Mouse (Mus musculus) hindbrain, embryonic 12.5 days (tissue): ENCODE measurements around the gene Zfp524. TPM values are rescaled to one million over a fixed set of nuclear protein-coding genes. Genes with fewer than 3 reads are reported as not detected.
"Not testable (repeated sequence)": the region's sequence is repeated elsewhere in the genome, so short reads cannot be mapped to it uniquely, and the experiment has no call there.

Experiments used
- ATAC-seq: fragments of 200-750 bp; cut with Nextera tagmentation; 2 replicates; pipeline ENCODE4 v1.8.0; 2017; ENCODE audit warnings: moderate TSS enrichment; ENCODE audit not compliant: low FRiP score
- H3K27ac ChIP-seq: fragments of 300-500 bp; sonication (generic); 2 replicates; pipeline ENCODE4 v1.5.1; 2016; ENCODE audit warnings: mild to moderate bottlenecking
- H3K27me3 ChIP-seq: fragments of 300-500 bp; sonication (generic); 2 replicates; pipeline ENCODE4 v1.6.1; 2016; ENCODE audit warnings: mild to moderate bottlenecking
- H3K36me3 ChIP-seq: fragments of 300-500 bp; sonication (generic); 2 replicates; pipeline ENCODE4 v1.6.1; 2016; ENCODE audit warnings: mild to moderate bottlenecking
- H3K4me1 ChIP-seq: fragments of 300-500 bp; sonication (generic); 2 replicates; pipeline ENCODE4 v1.6.1; 2016
- H3K4me2 ChIP-seq: fragments of 300-500 bp; sonication (generic); replicated peaks from 2 replicates; pipeline ENCODE4 v1.6.1; 2016; ENCODE audit warnings: mild to moderate bottlenecking
- H3K4me3 ChIP-seq: fragments of 300-500 bp; sonication (generic); 2 replicates; pipeline ENCODE4 v1.5.1; 2016; ENCODE audit warnings: mild to moderate bottlenecking
- H3K9ac ChIP-seq: fragments of 300-500 bp; sonication (generic); 2 replicates; pipeline ENCODE4 v1.6.1; 2016; ENCODE audit warnings: mild to moderate bottlenecking, moderate library complexity
- H3K9me3 ChIP-seq: fragments of 300-500 bp; sonication (generic); replicated peaks from 2 replicates; pipeline ENCODE4 v1.6.1; 2016; ENCODE audit warnings: mild to moderate bottlenecking
- WGBS: fragments of 180-500 bp; shearing (Covaris S2); methylation state at CpG from one replicate; pipeline ENCODE4 v1.1.7; 2016; 5-methylcytosine and 5-hydroxymethylcytosine counted together
- polyA plus RNA-seq: library from polyadenylated mRNA; unstranded; fragments of >200 nt; fragmentation: Nextera tagmentation; extraction: Ambion mirVana; gene quantifications from 2 replicates; pipeline ENCODE4 v1.2.1, GENCODE M21; 2016

Gene Zfp524
- polyA plus RNA-seq, 1 experiment from 2014 or later = 9.1 TPM

DNA sequence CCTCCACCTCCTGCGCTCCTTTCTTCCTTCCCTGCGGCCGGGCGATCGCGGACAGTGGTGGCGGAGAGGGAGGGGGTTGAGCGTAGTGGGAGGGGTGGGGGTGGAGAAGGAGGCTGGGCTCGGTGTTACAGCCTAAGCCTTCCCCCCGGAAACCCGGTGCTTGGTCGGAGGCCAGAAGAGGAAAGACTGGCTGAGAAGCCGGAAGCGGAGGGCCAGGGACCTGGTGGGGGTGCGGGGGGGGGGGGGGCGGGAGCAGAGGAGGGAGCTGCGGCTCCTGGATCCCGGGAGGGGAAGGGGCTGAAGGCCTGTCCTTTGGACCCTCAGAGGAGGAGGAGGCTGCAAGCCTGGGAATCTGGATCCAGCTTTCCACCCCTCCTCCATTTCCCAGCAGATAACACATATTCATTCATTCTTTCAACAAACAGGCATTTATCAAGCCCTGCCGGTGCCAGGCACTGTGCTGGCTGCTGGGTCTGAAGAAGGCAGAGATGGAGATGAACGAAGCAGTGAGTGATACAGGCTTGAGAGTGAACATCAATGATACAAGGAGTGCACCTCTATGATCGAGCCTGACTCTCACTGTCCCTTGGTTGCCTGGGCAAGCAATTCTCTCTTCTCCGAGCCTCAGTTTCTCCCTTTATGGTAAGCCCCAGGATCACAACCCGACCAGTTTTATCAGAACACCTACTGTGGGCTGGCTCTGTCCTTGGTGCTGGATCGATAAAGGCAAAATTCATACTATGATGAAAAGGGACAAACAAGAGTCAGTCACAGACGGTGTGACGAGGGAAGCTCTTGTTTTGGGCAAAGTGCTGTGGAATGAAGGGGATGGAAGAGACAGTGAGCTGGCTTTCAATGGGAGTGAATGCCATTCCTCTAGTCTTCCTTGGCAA lies 18.0 kb upstream of the Zfp524 start, which contains the start of gene Zfp579:
TSS of gene Zfp579 (minus strand) at position 156 of the 893 bp plus-strand sequence.
- peak within 1 kb of the TSS; percentile 89 for H3K4me2 ChIP-seq
- ATAC-seq = peak; percentile 86
- 5% methylated on average over 15 of the region's 26 CpGs for WGBS
- peak within 1 kb of the TSS; percentile 77 for H3K4me3 ChIP-seq
- H3K36me3 ChIP-seq = peaks cover 29% of the 10 kb centered on the region
- peaks cover 23% of the 10 kb centered on the region for H3K27me3 ChIP-seq
- peak within 1 kb of the TSS; percentile 95 for H3K9ac ChIP-seq
- H3K27ac ChIP-seq = peak within 1 kb of the TSS; percentile 78
- H3K9me3 ChIP-seq = no peaks in the 10 kb centered on the region; the same call in 1 of the 2 replicates
- peaks cover 33% of the 10 kb centered on the region for H3K4me1 ChIP-seq

DNA sequence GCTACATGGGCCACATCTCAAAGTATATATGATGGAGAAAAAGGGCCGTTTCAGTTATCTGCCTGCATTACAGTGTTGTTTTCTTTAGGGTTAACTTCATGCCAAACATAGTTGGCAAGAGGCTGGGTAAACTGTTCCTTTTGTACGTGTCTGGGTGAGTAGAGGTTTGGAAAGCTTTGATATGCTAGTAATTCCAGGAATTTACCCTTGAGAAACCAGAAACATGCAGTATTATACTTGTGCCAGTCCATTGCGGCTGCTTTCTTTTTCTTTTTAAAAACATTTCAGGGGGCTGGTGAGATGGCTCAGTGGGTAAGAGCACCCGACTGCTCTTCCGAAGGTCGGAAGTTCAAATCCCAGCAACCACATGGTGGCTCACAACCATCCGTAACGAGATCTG lies 17.3 kb upstream of the Zfp524 start:
- H3K27ac ChIP-seq = peak overlapping the region; percentile 78; the same call in 1 of the 2 replicates
- peaks cover 33% of the 10 kb centered on the region for H3K4me1 ChIP-seq
- H3K4me3 ChIP-seq = peak overlapping the region; percentile 77
- H3K36me3 ChIP-seq = peaks cover 22% of the 10 kb centered on the region
- no peaks in the 10 kb centered on the region; the same call in 1 of the 2 replicates for H3K9me3 ChIP-seq
- H3K4me2 ChIP-seq = peak overlapping the region; percentile 89
- peak overlapping the region; percentile 95 for H3K9ac ChIP-seq
- ATAC-seq = no peak
- whole genome bisulfite sequencing = 66% methylated on average over 8 of the region's 8 CpGs
- peaks cover 23% of the 10 kb centered on the region for H3K27me3 ChIP-seq

DNA sequence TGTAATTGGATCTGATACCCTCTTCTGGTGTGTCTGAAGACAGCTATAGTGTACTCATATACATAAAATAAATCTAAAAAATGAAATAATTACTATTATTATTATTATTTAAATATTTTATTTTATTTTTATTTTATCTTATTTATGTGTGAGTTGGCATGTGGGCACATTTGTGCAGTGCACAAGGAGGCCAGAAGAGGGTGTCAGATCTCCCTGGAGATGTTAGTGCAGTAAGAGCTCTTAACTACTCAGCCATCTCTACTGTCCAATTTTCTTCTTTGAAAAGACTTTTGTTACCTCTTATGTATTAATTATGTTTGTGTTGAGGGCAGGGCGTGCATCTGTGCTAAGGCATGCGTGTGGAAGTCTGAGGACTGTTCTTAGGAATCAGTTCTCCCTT lies 14.3 kb upstream of the Zfp524 start:
- Histone ChIP-seq H3K4me1 (peaks cover 12% of the 10 kb centered on the region), H3K27ac (no peak overlapping the region), H3K4me2 (no peak overlapping the region), H3K36me3 (no peaks in the 10 kb centered on the region), H3K27me3 (peaks cover 4% of the 10 kb centered on the region), H3K4me3 (no peak overlapping the region), H3K9ac (no peak overlapping the region), H3K9me3 (no peaks in the 10 kb centered on the region)
- 60% methylated on average over 2 of the region's 2 CpGs for WGBS
- ATAC-seq = no peak

DNA sequence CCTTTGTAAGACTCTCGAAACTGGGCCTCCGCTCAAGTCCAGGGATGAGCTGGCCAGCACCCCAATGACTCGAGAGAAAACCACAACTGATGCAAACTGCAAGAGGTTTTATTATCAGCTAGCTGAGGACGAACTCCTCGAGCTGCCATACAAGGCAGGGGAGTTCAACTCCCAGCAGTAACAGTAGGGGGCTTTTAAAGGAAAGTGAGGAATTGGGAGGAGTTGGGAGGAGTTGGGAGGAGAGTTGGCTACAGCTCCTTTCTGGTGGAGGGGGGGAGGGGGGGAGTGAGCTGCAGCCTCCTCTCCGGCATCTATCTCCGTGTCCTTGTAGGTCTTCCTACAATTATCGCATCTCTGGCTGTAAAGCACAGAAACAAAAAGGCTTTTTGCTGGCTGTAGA lies 11.3 kb upstream of the Zfp524 start:
- H3K4me2 ChIP-seq, H3K4me3 ChIP-seq, H3K27me3 ChIP-seq, H3K27ac ChIP-seq, H3K9ac ChIP-seq, ATAC-seq, H3K4me1 ChIP-seq, H3K9me3 ChIP-seq: not testable (repeated sequence)
- H3K36me3 ChIP-seq = peaks cover 21% of the 10 kb centered on the region
- 72% methylated on average over 8 of the region's 8 CpGs for WGBS

DNA sequence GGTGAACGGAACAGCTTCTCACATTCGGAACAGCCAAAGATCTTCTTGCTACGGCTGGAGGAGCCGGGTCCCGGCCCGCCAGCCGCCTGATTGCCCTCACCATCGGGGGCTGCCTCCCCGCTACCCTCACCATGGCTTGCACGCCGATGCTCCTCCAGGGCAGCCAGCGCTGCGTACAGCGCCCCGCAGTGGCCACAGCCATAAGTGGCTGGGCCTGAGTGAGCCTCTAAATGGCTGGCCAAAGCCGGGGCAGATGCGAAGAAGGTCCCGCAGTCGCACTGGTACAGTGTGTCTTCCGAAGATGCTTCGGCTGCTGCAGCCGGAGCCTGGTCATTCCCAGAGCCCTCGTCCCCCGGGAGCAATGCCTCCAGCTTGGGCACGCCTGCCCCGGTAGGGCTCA lies 6.0 kb upstream of the Zfp524 start:
- H3K4me3 ChIP-seq = no peak overlapping the region
- no peaks in the 10 kb centered on the region for H3K9me3 ChIP-seq
- H3K27ac ChIP-seq = no peak overlapping the region
- H3K27me3 ChIP-seq = no peaks in the 10 kb centered on the region
- no peak overlapping the region for H3K9ac ChIP-seq
- H3K4me2 ChIP-seq = no peak overlapping the region
- no peak for ATAC-seq
- 96% methylated on average over 26 of the region's 26 CpGs for WGBS
- peaks cover 71% of the 10 kb centered on the region for H3K36me3 ChIP-seq
- H3K4me1 ChIP-seq = peaks cover 3% of the 10 kb centered on the region; the same call in 1 of the 2 replicates

DNA sequence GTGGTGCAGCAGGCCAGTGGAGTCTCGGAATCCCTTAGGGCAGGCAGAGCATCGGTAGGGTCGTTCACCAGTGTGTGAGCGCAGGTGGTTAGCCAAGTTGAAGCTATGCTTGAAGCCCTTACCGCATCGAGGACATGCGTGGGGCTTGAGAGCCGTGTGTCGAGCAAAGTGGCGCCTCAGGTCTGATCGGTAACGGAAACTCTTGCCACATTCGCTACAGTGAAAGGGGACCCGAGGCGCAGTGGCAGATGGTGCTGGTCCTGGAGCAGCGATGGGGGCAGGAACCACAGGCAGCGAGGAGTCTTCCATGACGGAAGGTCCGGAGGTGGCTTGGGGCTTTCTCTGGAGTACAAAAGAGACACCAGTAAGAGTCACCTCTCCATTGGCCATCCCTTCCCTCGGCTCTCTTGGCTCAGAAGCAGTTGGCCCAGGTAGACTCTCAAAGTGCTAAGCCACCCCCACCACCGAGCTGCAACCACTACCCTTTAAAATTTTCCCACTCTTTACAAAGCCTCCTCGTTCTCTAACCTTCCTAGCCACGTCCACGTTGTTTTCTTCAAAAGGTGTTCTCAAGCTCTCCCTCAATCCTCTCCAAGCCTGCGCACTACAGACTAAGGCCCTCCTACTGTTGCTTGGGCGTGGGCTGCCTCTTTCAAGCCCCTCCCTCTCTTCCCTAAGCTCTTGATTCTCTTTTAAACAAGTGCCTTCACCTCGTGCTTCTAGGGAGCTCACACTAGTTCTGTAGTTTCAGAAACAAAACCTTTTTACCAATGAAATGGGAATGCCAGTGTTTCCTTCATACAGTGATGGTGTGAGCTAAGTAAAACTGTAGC lies 1.3 kb upstream of the Zfp524 start:
- WGBS = 93% methylated on average over 27 of the region's 27 CpGs

DNA sequence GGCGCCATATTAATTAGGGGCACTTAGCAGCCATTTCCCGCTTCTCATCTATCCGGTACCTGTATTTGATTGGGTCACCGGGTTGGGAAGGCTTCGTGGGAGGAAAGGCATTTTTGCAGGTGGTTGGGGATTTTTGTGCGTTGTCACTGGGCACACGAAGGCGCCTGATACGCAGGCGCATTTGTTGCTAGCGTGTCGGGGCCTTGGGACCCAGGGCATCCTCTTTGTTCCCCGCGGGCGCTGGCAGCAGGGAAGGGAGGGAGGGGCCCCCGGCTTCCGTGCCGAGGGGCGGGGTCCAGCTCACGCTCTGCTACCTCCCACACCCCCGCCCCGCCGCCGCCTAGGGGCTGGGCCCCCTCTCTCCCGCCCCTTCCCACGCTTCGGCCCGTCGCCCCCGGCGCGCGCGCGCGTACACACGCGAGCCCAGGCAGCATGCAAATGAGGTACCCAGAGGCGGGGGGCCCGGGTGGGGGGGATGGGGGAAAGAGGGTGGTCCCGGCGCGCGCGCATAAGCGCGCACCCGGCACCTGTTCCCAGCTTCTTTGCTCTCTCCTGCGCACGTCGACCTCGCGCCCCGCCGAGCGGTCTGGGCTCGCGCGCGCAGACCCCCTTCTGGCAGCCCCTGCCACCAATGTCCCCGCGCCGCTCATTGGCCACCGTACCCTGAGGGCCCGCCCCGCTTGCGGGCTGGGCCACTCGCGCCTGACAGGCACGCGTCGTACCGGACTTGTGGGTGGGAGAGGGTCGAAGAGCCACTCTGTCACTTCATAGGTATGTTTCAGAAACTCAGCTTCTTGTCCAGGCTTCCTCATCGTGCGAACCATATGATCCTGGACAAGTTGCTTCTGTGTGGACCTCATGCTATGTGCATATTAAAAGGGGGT lies 1.1 kb downstream of the Zfp524 start, which contains the start of gene Gm44973:
TSS of gene Gm44973 (plus strand) at position 379 of the 884 bp plus-strand sequence.
- Histone ChIP-seq H3K4me3 (peak within 1 kb of the TSS; percentile 62), H3K9me3 (no peaks in the 10 kb centered on the region), H3K9ac (peak within 1 kb of the TSS; percentile 78), H3K27ac (peak within 1 kb of the TSS; percentile 99), H3K4me1 (peaks cover 11% of the 10 kb centered on the region), H3K27me3 (no peaks in the 10 kb centered on the region), H3K4me2 (peak within 1 kb of the TSS; percentile 57), H3K36me3 (peaks cover 33% of the 10 kb centered on the region)
- under 1% methylated on average over 60 of the region's 76 CpGs for WGBS
- peak; percentile 82 for ATAC-seq

More for the DNA sequence above, 1.3 kb upstream of the Zfp524 start:
- Histone ChIP-seq H3K9me3 (no peaks in the 10 kb centered on the region), H3K36me3 (peaks cover 56% of the 10 kb centered on the region), H3K27ac (no peak overlapping the region), H3K27me3 (no peaks in the 10 kb centered on the region), H3K4me1 (peaks cover 11% of the 10 kb centered on the region), H3K9ac (no peak overlapping the region), H3K4me2 (0 out of 2 replicates have a peak overlapping the region, but pooled peaks have one; percentile 4), H3K4me3 (peak overlapping the region; percentile 4; the same call in 1 of the 2 replicates)
- no peak for ATAC-seq

DNA sequence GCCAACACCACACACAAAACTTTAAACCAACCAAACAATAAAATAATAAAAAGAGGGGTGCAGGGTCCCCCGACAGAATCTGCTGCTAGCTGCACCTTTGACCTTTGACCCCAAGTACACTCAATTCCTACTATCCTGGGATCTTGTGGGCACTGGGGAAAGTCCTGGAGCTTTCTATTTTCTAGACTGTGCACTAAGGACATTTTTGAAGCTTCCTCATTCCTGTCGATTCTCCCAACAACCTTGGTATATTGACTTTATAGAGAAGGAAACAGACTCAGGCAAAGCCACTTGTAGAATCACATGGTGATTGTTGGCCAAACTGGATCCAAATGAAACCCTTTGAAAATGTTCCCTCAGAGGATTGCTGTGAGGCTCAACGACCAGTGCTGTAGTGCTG lies 1.8 kb downstream of the Zfp524 start:
- no peaks in the 10 kb centered on the region for H3K27me3 ChIP-seq
- H3K27ac ChIP-seq = peak overlapping the region; percentile 99
- H3K4me1 ChIP-seq = peaks cover 14% of the 10 kb centered on the region
- H3K4me2 ChIP-seq = peak overlapping the region; percentile 57
- H3K36me3 ChIP-seq = peaks cover 26% of the 10 kb centered on the region
- ATAC-seq = no peak
- 64% methylated on average over 3 of the region's 3 CpGs for WGBS
- H3K9ac ChIP-seq = peak overlapping the region; percentile 78; the same call in 1 of the 2 replicates
- no peaks in the 10 kb centered on the region for H3K9me3 ChIP-seq
- peak overlapping the region; percentile 62 for H3K4me3 ChIP-seq

DNA sequence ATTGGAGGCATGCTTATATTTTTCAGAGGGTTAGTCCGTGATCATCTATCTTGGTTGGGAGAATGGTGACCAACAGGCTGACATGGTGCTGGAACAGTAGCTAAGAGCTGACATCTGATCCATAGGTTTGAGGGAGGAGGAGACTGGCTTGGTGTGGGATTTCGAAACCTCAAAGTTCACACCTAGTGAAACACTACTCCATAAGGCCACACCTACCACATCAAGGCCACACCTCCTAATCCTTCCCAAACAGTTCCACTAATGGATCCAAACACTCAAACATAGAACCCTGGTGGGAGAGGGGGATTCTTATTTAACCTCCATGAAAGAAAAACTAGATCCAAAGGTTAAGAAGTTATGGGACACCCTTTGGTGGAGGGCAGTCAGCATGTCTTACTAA lies 2.7 kb downstream of the Zfp524 start:
- H3K4me3 ChIP-seq = no peak overlapping the region
- WGBS = 100% methylated on average over 2 of the region's 2 CpGs
- H3K4me1 ChIP-seq = peaks cover 20% of the 10 kb centered on the region
- H3K27ac ChIP-seq = no peak overlapping the region
- H3K27me3 ChIP-seq = no peaks in the 10 kb centered on the region
- H3K9ac ChIP-seq = no peak overlapping the region
- ATAC-seq = no peak
- H3K9me3 ChIP-seq = no peaks in the 10 kb centered on the region
- no peak overlapping the region for H3K4me2 ChIP-seq
- peaks cover 18% of the 10 kb centered on the region for H3K36me3 ChIP-seq

DNA sequence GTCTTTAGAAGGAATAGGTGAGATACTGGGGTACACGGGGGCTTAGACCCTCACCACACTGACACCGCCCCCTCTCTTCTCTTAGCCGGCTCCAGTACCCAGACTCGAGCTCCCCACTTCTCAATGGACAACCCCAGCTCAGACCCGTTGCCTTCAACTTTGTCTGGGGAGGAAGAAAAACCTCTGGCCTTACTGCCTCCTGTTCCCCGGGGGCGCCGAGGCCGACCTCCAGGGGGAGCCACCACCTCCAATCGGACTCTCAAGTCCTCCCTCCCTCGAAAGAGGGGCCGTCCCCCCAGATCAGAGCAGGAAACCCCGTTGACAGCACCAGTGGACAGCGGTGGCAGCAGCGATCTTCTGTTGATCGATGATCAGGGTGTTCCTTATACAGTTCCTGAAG lies 3.1 kb downstream of the Zfp524 start:
- 94% methylated on average over 16 of the region's 16 CpGs for WGBS
- H3K4me1 ChIP-seq = peaks cover 20% of the 10 kb centered on the region
- no peak for ATAC-seq

DNA sequence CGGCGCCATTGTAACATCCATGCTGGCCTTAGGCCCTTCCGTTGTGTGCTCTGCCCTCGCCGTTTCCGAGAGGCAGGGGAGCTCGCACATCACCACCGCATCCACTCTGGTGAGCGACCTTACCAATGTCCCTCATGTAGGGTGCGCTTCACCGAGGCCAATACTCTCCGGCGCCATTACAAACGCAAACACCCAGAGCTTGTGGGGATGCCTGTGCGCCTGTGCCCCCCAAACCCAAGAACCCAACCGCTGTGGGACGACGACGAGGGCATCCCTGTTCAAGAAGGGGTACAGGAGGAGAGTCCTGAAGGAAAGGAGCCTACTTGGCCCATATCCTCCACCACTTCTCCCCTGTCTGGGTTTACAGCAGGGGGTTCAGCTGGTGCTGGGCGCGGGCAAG lies 3.7 kb downstream of the Zfp524 start:
- no peak overlapping the region for H3K9ac ChIP-seq
- 97% methylated on average over 21 of the region's 21 CpGs for WGBS
- H3K27ac ChIP-seq = no peak overlapping the region
- H3K4me3 ChIP-seq = no peak overlapping the region
- no peaks in the 10 kb centered on the region for H3K9me3 ChIP-seq
- no peak overlapping the region for H3K4me2 ChIP-seq
- H3K4me1 ChIP-seq = peaks cover 20% of the 10 kb centered on the region
- peaks cover 18% of the 10 kb centered on the region; the same call in 1 of the 2 replicates for H3K36me3 ChIP-seq
- H3K27me3 ChIP-seq = no peaks in the 10 kb centered on the region
- no peak for ATAC-seq

More for the DNA sequence above, 3.1 kb downstream of the Zfp524 start:
- Histone ChIP-seq H3K4me3 (no peak overlapping the region), H3K27ac (no peak overlapping the region), H3K27me3 (no peaks in the 10 kb centered on the region), H3K9me3 (no peaks in the 10 kb centered on the region), H3K36me3 (peaks cover 18% of the 10 kb centered on the region), H3K4me2 (no peak overlapping the region), H3K9ac (no peak overlapping the region)
